Mouse (Mus musculus): ENCODE measurements around the gene D7Ertd443e.

Gene D7Ertd443e

DNA sequence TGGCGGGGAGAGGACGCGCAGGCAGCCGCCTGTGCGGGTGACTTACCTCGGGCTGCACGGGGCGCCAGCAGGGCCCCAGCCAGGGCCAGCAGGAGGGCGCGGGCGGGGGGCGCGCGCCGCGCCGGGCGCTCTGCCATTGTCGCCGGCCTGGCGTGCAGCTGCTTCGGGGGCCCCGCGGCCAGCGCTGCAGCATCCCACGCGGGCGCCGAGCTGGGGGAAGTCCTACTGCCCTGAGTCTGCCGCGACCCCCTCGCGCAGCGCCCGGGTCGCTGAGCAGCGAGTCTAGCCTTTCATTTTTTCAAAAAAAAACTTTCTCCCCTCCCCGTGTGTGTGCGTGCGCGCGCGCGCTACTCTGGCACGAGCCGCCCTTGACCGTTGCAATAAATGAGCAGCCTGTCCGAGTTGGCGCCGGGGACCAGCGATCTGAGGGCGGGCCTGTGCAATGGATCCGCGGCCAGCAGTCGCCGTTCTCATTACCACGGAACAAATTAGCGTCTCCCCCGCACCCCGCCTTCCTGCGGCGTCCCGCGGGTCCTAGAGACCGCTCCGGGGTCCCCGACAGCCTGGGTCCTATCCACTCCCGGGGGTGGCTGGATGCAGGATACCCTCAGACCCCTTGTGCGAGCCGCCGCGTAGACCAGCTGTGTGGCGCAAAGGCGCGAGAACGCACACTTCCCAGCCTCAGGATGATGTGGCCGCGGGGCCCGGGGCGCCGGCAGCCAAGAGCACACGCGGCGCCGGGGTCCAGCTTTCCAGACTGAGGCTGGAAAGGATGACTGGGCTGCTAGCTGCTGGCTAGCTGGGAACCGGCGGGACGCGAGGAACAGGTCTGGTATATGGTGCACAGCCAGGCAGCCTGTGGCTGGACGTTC is 160.5 kb downstream of the D7Ertd443e start:
- peak in 1 of 2 experiments; percentile 4 for DNase-seq

DNA sequence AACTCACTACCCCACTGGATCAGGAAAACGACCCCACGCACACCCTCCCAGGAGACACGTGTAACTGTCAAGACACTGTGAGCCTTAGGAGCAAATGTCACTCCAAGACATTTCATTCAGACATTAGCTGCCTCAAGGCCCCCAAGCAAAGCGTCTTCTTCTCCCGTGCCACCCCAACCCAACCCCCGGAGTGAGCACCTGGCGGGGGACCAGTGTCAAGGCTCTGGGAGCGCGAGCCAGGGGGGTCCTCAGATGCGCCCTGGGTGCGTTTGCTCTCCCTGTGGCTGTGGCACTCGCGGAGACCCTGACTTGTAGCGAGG is 161.1 kb downstream of the D7Ertd443e start:
- peak in 1 of 2 experiments; percentile 9 for DNase-seq

DNA sequence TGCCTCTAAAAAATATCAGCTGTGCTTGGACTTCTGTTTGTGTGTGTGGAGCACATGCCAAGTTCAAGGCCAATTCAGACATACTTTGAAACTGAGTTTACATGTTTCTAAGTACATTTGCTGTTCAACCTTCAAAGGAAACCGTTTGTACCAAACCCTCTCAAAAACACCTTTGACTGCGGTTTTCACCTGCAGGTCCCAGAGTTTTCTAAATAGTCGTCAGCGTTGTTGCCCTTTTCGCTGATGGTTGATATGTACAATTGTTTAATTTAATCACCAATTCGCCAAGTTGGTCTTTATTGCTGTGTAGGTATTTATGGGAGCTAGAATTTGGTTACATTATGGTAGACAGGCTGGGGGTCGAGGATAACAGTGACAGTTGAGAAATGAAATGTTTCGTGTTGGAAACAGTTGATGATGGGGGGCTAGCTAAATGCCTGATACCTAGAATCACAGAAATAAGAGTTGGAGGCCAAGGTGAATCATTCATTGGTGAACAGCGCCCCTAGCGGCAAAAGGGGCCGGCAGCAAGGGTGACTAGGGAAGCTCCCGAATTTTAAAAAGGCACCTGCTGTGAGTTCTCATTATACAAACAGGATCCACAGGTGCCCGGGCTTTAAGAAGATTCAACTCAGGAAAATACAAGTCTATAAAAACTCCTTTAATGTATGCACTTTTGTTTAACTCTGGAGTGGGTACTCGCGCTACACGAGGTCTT is 161.9 kb downstream of the D7Ertd443e start:
- peak in 1 of 2 experiments; percentile 14 for DNase-seq
